Mouse (Mus musculus) left cerebral cortex, adult 6 months (tissue): Measurements from ENCODE around the gene Spata18. TPM values are rescaled to one million over a fixed set of nuclear protein-coding genes. Genes with fewer than 3 reads are reported as not detected.

ENCODE experiments used
- long read RNA-seq, 2 experiments: library from polyadenylated mRNA; unstranded; transcript quantifications; one replicate each; pipeline ENCODE4 v2.0.0; 2019 to 2020
- polyA plus RNA-seq: library from polyadenylated mRNA; unstranded; fragments of <200 nt; fragmentation: Nextera tagmentation; gene quantifications from 2 replicates; pipeline ENCODE4 v1.2.3, GENCODE M21; 2021

The Spata18 gene
- 0.49 and 0.80 TPM in 2 replicates for polyA plus RNA-seq
- long read RNA-seq, experiment 1, result 0 reads
- long read RNA-seq, experiment 2, result 0 reads

DNA sequence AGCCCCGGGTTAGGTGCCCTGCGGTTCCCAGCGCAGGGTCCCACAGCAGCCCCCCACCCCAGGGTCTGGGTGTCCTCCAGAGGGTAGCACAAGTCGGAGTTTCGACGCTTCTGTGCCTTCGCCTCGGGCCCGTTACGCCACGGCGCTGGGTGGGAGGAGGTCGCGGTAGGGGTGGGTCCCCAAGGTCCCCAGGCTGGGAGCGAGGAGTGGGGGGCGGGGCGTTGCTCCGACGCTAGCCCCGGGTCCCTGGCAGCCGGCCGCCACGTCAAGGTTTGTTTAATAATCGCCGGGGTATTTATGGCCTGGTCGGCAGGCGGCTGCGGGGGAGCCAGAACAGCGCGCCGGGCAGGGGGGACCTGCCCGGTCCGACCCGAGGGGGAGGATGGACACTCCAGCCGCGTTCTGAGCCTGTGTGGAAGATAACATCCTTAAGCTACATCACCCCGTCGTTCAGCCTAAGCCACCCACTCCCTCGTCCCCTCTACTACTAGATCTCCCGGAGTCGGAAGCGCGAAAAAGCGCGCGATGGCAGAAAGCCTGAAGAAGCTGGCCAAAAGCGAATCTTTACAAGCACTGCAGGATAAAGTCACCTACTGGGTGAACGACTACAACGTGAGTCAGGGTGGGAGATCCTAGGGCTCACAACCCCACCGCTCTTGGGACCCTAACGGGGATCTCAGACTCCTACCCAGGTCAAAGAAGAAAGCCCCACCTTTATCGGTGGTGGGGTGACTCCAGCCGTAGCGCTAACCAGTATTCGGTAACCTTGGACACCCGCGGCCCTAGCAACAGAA is at the start of gene Spata18:
Gene Spata18, plus strand, starts transcription at position 319 of the 794 bp plus-strand sequence.

GRCm38 (mm10) chr5:73632291-73632690 is 18.9 kb upstream of the Spata18 start, which contains the start of gene Lrrc66:
TSS of gene Lrrc66 (minus strand) at chr5:73632526.

DNA sequence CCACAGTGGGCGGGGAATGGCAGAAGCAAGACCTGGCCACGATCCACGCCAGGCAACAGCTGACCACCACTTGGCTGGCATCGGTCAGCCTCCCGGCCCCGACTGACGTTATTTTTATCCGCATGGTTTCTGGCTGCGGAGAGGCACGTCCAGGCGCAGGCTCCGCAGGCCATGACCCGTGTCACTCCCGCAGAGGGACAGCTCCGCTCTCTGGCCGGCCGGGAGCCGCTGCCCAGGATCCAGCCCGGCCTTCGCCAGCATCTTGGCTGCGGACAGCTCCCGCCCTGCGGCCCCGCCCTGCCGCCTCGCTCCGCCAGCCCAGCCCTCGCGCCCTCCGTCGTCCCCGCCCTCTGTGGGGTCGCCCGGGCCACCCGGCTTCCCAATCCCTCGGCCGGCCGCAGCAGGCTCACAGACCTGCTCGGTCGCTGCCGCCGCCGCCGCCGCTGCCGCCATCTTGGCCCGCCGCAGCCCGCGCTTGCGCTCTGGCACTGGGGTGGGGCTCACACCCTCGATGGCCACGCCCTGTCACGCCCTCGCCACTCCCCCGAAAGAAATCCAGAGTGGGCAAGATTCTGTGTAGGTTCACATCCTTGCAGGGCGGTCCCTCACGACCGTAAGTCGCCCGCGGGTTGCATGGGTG is 3.8 kb upstream of the Spata18 start, which contains the start of gene Sgcb:
Gene Sgcb, minus strand, starts transcription at position 530 of the 640 bp plus-strand sequence.

Other genes with a start within 250 kb of the Spata18 start
- 1.1 and 1.3 TPM in 2 replicates for gene Cwh43, start 245.3 kb upstream of the Spata18 start, polyA plus RNA-seq
- 29.4 and 42.9 TPM in 2 replicates for gene Dcun1d4, start 170.4 kb upstream of the Spata18 start, polyA plus RNA-seq
- gene Lrrc66, start 18.9 kb upstream of the Spata18 start, polyA plus RNA-seq, result not detected in 2 replicates
- gene Sgcb, start 3.6 kb upstream of the Spata18 start, polyA plus RNA-seq, result 16.7 and 25.2 TPM in 2 replicates